Mouse (Mus musculus) liver, embryonic 15.5 days (tissue): Measurements from ENCODE around the gene Zcchc3. TPM values are rescaled to one million over a fixed set of nuclear protein-coding genes. Genes with fewer than 3 reads are reported as not detected.

Experiments
- ATAC-seq: fragments of 200-750 bp; cut with Nextera tagmentation; 2 replicates; pipeline ENCODE4 v1.8.0; 2017; ENCODE audit warnings: moderate number of reproducible peaks, mild to moderate bottlenecking, moderate library complexity; ENCODE audit not compliant: insufficient read depth
- H3K27ac ChIP-seq: fragments of 300-500 bp; sonication (generic); replicated peaks from 2 replicates; pipeline ENCODE4 v1.5.1; 2015; ENCODE audit warnings: mild to moderate bottlenecking, inconsistent platforms
- H3K27me3 ChIP-seq: fragments of 300-500 bp; sonication (generic); 2 replicates; pipeline ENCODE4 v1.6.1; 2015; ENCODE audit warnings: mild to moderate bottlenecking, inconsistent platforms
- H3K36me3 ChIP-seq: fragments of 300-500 bp; sonication (generic); replicated peaks from 2 replicates; pipeline ENCODE4 v1.6.1; 2015; ENCODE audit warnings: moderate library complexity, mild to moderate bottlenecking, inconsistent platforms
- H3K4me1 ChIP-seq: fragments of 300-500 bp; sonication (generic); replicated peaks from 2 replicates; pipeline ENCODE4 v1.6.1; 2015; ENCODE audit warnings: inconsistent platforms
- H3K4me2 ChIP-seq: fragments of 300-500 bp; sonication (generic); 2 replicates; pipeline ENCODE4 v1.6.1; 2015; ENCODE audit warnings: moderate library complexity, mild to moderate bottlenecking, inconsistent platforms
- H3K4me3 ChIP-seq: fragments of 300-500 bp; sonication (generic); replicated peaks from 2 replicates; pipeline ENCODE4 v1.5.1; 2015; ENCODE audit warnings: mild to moderate bottlenecking, inconsistent platforms
- H3K9ac ChIP-seq: fragments of 300-500 bp; sonication (generic); 2 replicates; pipeline ENCODE4 v1.6.1; 2015; ENCODE audit warnings: moderate library complexity, mild to moderate bottlenecking, inconsistent platforms
- H3K9me3 ChIP-seq: fragments of 300-500 bp; sonication (generic); replicated peaks from 2 replicates; pipeline ENCODE4 v1.6.1; 2016; ENCODE audit warnings: inconsistent platforms
- WGBS: fragments of 180-500 bp; shearing (Covaris S2); methylation state at CpG from one replicate; pipeline ENCODE4 v1.1.7; 2015; ENCODE audit warnings: mixed read lengths; ENCODE audit not compliant: insufficient replicate concordance; 5-methylcytosine and 5-hydroxymethylcytosine counted together
- polyA plus RNA-seq: library from polyadenylated mRNA; unstranded; fragments of >200 nt; fragmentation: Nextera tagmentation; extraction: Ambion mirVana; gene quantifications from 2 replicates; pipeline ENCODE4 v1.2.1, GENCODE M21; 2015

Gene Zcchc3
- polyA plus RNA-seq, 1 experiment from 2014 or later = 9.5 TPM

DNA sequence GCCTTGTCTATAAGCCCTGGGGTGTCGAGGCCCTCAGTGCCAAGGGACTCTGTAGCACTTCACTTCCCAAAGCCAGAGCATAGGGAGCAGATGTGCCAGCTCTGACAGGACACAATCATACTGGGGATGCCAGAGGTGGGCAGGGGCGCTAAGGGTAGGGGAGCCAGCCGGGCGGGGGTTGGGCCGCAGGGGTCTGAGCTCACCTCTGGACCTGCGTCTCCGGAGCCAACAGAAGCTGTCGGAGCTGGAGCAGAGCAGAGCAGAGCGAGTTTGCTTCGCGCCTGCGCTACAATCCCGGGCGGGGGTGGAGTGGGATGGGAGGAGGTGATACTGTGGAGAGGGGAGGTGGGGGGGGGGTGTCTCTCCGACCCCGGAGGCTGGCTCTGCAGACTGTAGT, 38.5 kb downstream of the Zcchc3 start, which contains the start of gene Nrsn2:
TSS of gene Nrsn2 (minus strand) at position 294 of the 397 bp plus-strand sequence.
- no peak for ATAC-seq
- WGBS = 7% methylated on average over 16 of the region's 16 CpGs
- H3K27me3 ChIP-seq = peaks cover 63% of the 10 kb centered on the region
- H3K9ac ChIP-seq = no peak within 1 kb of the TSS
- no peak within 1 kb of the TSS for H3K27ac ChIP-seq
- peaks cover 10% of the 10 kb centered on the region; the same call in 1 of the 2 replicates for H3K4me1 ChIP-seq
- H3K9me3 ChIP-seq = no peaks in the 10 kb centered on the region
- H3K36me3 ChIP-seq = no peaks in the 10 kb centered on the region
- H3K4me3 ChIP-seq = no peak within 1 kb of the TSS
- no peak within 1 kb of the TSS for H3K4me2 ChIP-seq

GRCm38 (mm10) chr2:152375652-152376344, 39.0 kb downstream of the Zcchc3 start:
- H3K4me2 ChIP-seq = no peak overlapping the region
- WGBS = 7% methylated on average over 21 of the region's 21 CpGs

DNA sequence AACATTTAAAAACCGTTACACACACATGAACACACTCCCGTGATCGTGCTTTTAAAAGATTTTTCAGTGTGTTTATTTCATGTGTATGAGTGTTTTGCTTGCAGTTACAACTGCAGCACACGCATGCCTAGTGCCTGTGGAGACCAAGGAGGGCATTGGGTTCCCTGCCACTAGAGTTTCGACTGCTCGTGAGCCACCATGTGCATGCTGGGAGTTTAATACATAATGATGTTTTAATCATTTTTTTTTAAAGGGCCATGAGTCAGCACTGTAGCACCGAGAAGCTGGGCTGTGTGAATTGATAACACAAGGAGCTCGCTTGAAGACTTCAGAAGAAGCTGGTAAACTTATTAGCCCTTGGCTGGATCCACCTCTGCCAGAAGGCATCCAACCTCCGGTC, 41.3 kb downstream of the Zcchc3 start:
- Histone ChIP-seq H3K4me3 (no peak overlapping the region), H3K4me1 (peaks cover 15% of the 10 kb centered on the region), H3K4me2 (no peak overlapping the region), H3K27ac (no peak overlapping the region), H3K9ac (no peak overlapping the region), H3K36me3 (no peaks in the 10 kb centered on the region), H3K9me3 (no peaks in the 10 kb centered on the region), H3K27me3 (peaks cover 83% of the 10 kb centered on the region)
- 51% methylated on average over 9 of the region's 9 CpGs for WGBS
- no peak for ATAC-seq

More at GRCm38 (mm10) chr2:152375652-152376344, 39.0 kb downstream of the Zcchc3 start:
- Histone ChIP-seq H3K36me3 (no peaks in the 10 kb centered on the region), H3K27ac (no peak overlapping the region), H3K4me1 (peaks cover 10% of the 10 kb centered on the region; the same call in 1 of the 2 replicates), H3K9me3 (no peaks in the 10 kb centered on the region), H3K27me3 (peaks cover 68% of the 10 kb centered on the region), H3K4me3 (no peak overlapping the region), H3K9ac (no peak overlapping the region)
- ATAC-seq = no peak

DNA sequence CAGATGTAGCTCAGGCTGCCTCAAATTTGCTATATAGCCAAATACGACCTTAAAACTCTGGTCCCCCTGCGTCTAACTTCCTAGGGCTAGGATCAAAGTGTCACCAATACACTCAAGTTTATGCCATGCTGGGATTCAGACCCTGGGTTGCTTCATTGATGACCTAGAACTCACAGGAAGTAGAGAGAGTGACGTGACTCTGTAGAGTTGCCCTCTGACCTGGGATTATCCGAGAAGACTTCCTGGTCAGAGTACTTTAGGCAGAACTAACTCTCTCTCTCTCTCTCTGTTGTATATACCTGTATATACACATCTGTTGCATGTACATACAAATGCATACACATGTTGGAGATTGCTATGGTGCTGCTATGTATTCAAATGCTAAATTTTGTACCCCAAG, 42.2 kb downstream of the Zcchc3 start:
- no peak overlapping the region for H3K27ac ChIP-seq
- peaks cover 81% of the 10 kb centered on the region for H3K27me3 ChIP-seq
- WGBS = 42% methylated on average over 4 of the region's 4 CpGs
- no peak overlapping the region for H3K4me2 ChIP-seq
- H3K4me1 ChIP-seq = peaks cover 15% of the 10 kb centered on the region
- no peaks in the 10 kb centered on the region for H3K36me3 ChIP-seq
- H3K9ac ChIP-seq = no peak overlapping the region
- H3K4me3 ChIP-seq = no peak overlapping the region
- no peaks in the 10 kb centered on the region for H3K9me3 ChIP-seq
- ATAC-seq = no peak

- 54% methylated on average over 7 of the region's 7 CpGs for WGBS
- Histone ChIP-seq H3K27ac (no peak overlapping the region), H3K4me2 (no peak overlapping the region), H3K27me3 (peaks cover 76% of the 10 kb centered on the region), H3K4me3 (no peak overlapping the region), H3K9ac (no peak overlapping the region), H3K9me3 (no peaks in the 10 kb centered on the region), H3K4me1 (peaks cover 15% of the 10 kb centered on the region), H3K36me3 (no peaks in the 10 kb centered on the region)
- ATAC-seq = no peak
These were observed 42.7 kb downstream of the Zcchc3 start for GRCm38 (mm10) chr2:152372104-152372503.

- 24% methylated on average over 14 of the region's 14 CpGs for WGBS
- no peak overlapping the region for H3K27ac ChIP-seq
- H3K36me3 ChIP-seq = no peaks in the 10 kb centered on the region
- H3K4me3 ChIP-seq = no peak overlapping the region
- no peaks in the 10 kb centered on the region for H3K9me3 ChIP-seq
- no peak for ATAC-seq
- peaks cover 42% of the 10 kb centered on the region; the same call in 1 of the 2 replicates for H3K27me3 ChIP-seq
- peaks cover 11% of the 10 kb centered on the region for H3K4me1 ChIP-seq
- no peak overlapping the region for H3K4me2 ChIP-seq
- no peak overlapping the region for H3K9ac ChIP-seq
These were observed 46.2 kb downstream of the Zcchc3 start for GRCm38 (mm10) chr2:152368532-152369140.

DNA sequence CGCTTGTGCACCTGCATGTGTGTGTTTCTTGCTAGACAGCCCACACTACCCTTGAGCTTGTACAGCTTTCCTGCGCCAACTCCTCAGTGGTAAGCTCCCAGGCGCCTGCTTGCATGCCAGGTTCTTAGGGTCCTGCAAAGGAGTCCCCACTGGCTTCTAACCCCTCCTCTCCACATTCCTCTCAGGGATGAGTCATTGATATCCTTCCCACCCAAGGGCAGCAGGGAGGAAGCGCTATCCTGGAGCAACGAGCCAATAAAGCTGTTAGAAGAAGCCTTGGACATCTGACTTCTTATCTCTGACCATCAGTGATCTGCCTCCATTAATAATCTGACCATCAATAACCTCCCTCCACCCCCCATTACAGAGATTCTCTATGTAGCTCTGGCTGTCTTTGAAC, 46.9 kb downstream of the Zcchc3 start:
- H3K4me3 ChIP-seq = no peak overlapping the region
- no peaks in the 10 kb centered on the region for H3K36me3 ChIP-seq
- no peak overlapping the region for H3K9ac ChIP-seq
- H3K4me1 ChIP-seq = peaks cover 10% of the 10 kb centered on the region
- peaks cover 35% of the 10 kb centered on the region; the same call in 1 of the 2 replicates for H3K27me3 ChIP-seq
- no peaks in the 10 kb centered on the region for H3K9me3 ChIP-seq
- no peak for ATAC-seq
- WGBS = 63% methylated on average over 5 of the region's 5 CpGs
- H3K27ac ChIP-seq = no peak overlapping the region
- no peak overlapping the region for H3K4me2 ChIP-seq

DNA sequence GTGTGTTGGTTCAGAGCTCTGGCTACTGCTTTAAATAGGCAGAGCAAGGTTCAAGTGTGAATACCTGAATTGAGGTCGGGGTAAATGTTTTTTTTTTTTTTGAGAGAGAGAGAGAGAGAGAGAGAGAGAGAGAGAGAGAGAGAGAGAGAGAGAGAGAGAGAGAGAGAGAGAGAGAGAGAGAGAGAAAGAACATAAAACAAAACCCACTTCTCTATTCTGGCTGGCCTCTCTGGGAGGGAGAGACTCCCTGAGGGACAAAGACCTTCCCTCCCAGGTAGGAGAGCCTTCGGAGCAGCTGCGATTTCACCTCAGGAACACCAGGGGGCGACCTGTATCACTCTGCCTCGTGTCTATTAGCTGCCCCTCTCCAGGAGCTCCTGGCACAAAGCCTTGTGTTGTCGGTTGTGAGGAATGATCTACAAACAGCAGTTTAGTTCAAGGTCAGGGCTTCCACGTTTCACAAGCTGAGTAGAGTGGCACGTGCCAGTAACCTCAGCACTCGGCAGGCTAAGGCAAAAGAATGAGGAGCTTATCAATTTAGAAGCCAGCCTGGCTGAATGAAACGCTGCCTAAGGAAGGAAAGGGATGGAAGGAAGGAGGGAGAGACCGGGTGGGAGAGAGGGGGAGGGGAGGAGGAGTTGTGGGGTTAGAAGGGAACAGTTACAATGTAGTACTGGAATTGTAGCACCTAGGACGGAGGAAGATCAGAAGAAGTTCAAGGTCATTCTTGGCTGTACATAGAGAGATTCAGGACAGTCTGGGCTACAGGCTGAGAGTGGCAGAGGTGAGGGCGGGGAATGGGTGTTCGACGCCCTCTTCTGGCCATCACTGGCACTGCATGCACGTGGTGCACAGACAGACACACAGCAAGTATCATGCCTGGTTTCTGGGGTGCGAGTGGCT, 51.3 kb downstream of the Zcchc3 start:
- Histone ChIP-seq H3K36me3 (no peaks in the 10 kb centered on the region), H3K4me3 (no peak overlapping the region), H3K9me3 (no peaks in the 10 kb centered on the region), H3K27me3 (peaks cover 6% of the 10 kb centered on the region; the same call in 1 of the 2 replicates), H3K27ac (0 out of 2 replicates have a peak overlapping the region, but pooled peaks have one; percentile 9), H3K9ac (no peak overlapping the region), H3K4me2 (peak overlapping the region; percentile 50), H3K4me1 (peaks cover 10% of the 10 kb centered on the region)
- ATAC-seq = peak; percentile 75
- WGBS = 7% methylated on average over 17 of the region's 17 CpGs

Other genes with a start within 250 kb of the Zcchc3 start
- 29.7 and 34.8 TPM in 2 replicates for gene Csnk2a1, start 188.2 kb downstream of the Zcchc3 start, polyA plus RNA-seq
- 10.7 and 12.3 TPM in 2 replicates for gene Tbc1d20, start 121.2 kb downstream of the Zcchc3 start, polyA plus RNA-seq
- gene Rbck1, start 82.4 kb downstream of the Zcchc3 start, polyA plus RNA-seq = 41.4 and 46.1 TPM in 2 replicates
- gene Trib3, start 71.0 kb downstream of the Zcchc3 start, polyA plus RNA-seq = 3.8 and 4.4 TPM in 2 replicates
- gene Nrsn2, start 38.4 kb downstream of the Zcchc3 start, polyA plus RNA-seq = not detected in 2 replicates
- 1.2 and 1.5 TPM in 2 replicates for gene Sox12, start 17.0 kb downstream of the Zcchc3 start, polyA plus RNA-seq
- 0.13 and 0.20 TPM in 2 replicates for gene 6820408C15Rik, start 560 bp upstream of the Zcchc3 start, polyA plus RNA-seq
- gene Defb23, start 49.6 kb upstream of the Zcchc3 start, polyA plus RNA-seq = not detected in 2 replicates
- gene Defb20, start 62.0 kb upstream of the Zcchc3 start, polyA plus RNA-seq = not detected in 2 replicates
- not detected in 2 replicates for gene Defb22, start 75.1 kb upstream of the Zcchc3 start, polyA plus RNA-seq
- not detected in 2 replicates for gene Defb26, start 96.7 kb upstream of the Zcchc3 start, polyA plus RNA-seq
- gene Defb28, start 103.2 kb upstream of the Zcchc3 start, polyA plus RNA-seq = not detected in 2 replicates
- not detected in 2 replicates for gene Defb29, start 125.1 kb upstream of the Zcchc3 start, polyA plus RNA-seq
- not detected in 2 replicates for gene Gm17416, start 154.3 kb upstream of the Zcchc3 start, polyA plus RNA-seq
- not detected in 2 replicates for gene Defb21, start 157.7 kb upstream of the Zcchc3 start, polyA plus RNA-seq
- 0.26 TPM in 1 of 2 replicates, not detected in the other for gene Defb19, start 165.3 kb upstream of the Zcchc3 start, polyA plus RNA-seq
- gene Defb45, start 184.4 kb upstream of the Zcchc3 start, polyA plus RNA-seq = not detected in 2 replicates
- not detected in 2 replicates for gene Defb36, start 189.3 kb upstream of the Zcchc3 start, polyA plus RNA-seq
- not detected in 2 replicates for gene Defb25, start 208.0 kb upstream of the Zcchc3 start, polyA plus RNA-seq
- gene Rem1, start 211.9 kb upstream of the Zcchc3 start, polyA plus RNA-seq = 0.58 and 1.1 TPM in 2 replicates